Mouse (Mus musculus) heart, embryonic 10.5 days (tissue): ENCODE data around the gene Erg. TPM values are rescaled to one million over a fixed set of nuclear protein-coding genes. Genes with fewer than 3 reads are reported as not detected.

Experiments
- DNase-seq: peaks from one replicate; pipeline ENCODE4 v3.0.0-alpha.2; 2017; ENCODE audit warnings: low spot score
- H3K27ac ChIP-seq: fragments of 300-500 bp; sonication (generic); 2 replicates; pipeline ENCODE4 v1.5.1; 2016; ENCODE audit warnings: mild to moderate bottlenecking
- H3K27me3 ChIP-seq: fragments of 300-500 bp; sonication (generic); 2 replicates; pipeline ENCODE4 v1.6.1; 2016; ENCODE audit warnings: mild to moderate bottlenecking; ENCODE audit not compliant: poor library complexity, insufficient read depth, severe bottlenecking
- H3K36me3 ChIP-seq: fragments of 300-500 bp; sonication (generic); 2 replicates; pipeline ENCODE4 v1.6.1; 2016; ENCODE audit warnings: mild to moderate bottlenecking, moderate library complexity
- H3K4me1 ChIP-seq: fragments of 300-500 bp; sonication (generic); 2 replicates; pipeline ENCODE4 v1.6.1; 2016; ENCODE audit warnings: mild to moderate bottlenecking
- H3K4me3 ChIP-seq: fragments of 300-500 bp; sonication (generic); 2 replicates; pipeline ENCODE4 v1.5.1; 2016; ENCODE audit warnings: mild to moderate bottlenecking, moderate library complexity
- H3K9me3 ChIP-seq: fragments of 300-500 bp; sonication (generic); 2 replicates; pipeline ENCODE4 v1.6.1; 2016; ENCODE audit warnings: mild to moderate bottlenecking, moderate library complexity
- WGBS: fragments of 180-500 bp; shearing (Covaris S2); methylation state at CpG from one replicate; pipeline ENCODE4 v1.1.7; 2016; 5-methylcytosine and 5-hydroxymethylcytosine counted together
- polyA plus RNA-seq: library from polyadenylated mRNA; unstranded; fragments of >200 nt; fragmentation: Nextera tagmentation; extraction: Ambion mirVana; gene quantifications from 2 replicates; pipeline ENCODE4 v1.2.1, GENCODE M21; 2016

Erg gene
- polyA plus RNA-seq, result 4.7 and 5.9 TPM in 2 replicates

DNA sequence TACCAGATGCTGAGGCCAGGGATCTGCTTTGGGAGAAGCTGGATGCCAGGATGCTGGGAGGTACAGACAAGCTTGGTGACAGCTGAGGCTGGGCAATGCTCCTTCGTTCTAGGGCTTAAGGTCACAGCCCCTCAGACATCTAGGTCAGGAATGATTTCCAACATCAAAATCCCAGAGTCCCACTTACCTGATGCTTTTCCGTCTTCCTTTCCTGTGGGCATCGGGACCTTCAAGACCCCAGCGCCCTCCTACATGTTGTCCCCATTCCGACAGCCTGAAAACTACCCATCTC is at the start of gene Erg:
Erg (minus strand) TSS at position 283 of the 292 bp plus-strand sequence.
- WGBS, result 16% methylated on average over 5 of the region's 5 CpGs
- DNase-seq, result no peak
- peak within 1 kb of the TSS; percentile 62; the same call in 1 of the 2 replicates for H3K27ac ChIP-seq
- H3K27me3 ChIP-seq, result peaks cover 78% of the 10 kb centered on the region
- no peaks in the 10 kb centered on the region for H3K9me3 ChIP-seq
- peak within 1 kb of the TSS; percentile 62 for H3K4me3 ChIP-seq
- H3K36me3 ChIP-seq, result no peaks in the 10 kb centered on the region
- H3K4me1 ChIP-seq, result peaks cover 16% of the 10 kb centered on the region

GRCm38 (mm10) chr16:95631816-95632215 is 45.4 kb upstream of the Erg start:
- DNase-seq, result no peak
- Histone ChIP-seq H3K36me3 (no peaks in the 10 kb centered on the region), H3K4me3 (no peak overlapping the region), H3K4me1 (0 out of 2 replicates have a peak, but pooled peaks cover 3% of the 10 kb centered on the region), H3K27me3 (no peaks in the 10 kb centered on the region), H3K27ac (no peak overlapping the region), H3K9me3 (no peaks in the 10 kb centered on the region)
- 80% methylated on average over 10 of the region's 10 CpGs for WGBS

DNA sequence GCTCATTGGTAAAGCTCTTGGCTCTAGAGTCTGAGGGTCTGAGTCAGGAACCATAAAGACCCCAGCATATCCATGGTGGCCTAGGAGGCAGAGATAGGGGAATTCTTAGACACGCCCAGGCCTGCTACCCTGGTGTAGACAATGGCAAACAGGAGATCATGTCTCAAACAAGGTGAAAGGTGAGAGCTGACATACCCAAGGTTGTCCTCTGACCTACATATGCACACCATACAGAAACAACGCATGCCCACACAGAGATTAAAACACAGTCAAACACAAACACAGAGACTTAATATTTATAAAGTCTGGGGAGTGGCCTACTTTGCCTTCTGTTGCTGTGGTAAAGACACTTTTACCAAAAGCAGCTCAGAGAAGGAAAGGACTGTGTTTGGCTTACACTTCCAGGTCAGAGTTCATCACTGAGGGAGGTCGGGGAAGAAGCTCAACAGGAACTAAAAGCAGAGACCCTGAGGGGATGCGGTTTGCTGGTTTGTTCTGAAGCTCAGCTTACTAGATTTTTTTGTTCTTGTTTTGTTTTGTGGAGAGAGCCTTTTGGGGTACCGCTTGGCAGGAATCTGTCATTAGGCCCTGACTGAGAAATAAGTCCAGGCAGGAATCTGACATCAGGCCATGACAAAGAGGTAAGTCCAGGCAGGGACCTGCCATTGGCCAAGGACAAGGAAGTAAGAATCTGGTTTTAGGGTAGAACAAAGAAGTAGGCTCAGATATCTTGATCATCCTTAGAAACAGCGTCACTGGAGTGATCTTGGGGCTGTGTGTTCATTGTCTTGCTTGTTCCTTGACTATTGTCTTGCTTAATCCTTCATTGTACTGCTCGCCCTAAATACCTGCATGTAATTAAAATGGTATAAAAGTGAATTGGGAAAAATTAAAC is 37.7 kb upstream of the Erg start:
- Histone ChIP-seq H3K9me3 (no peaks in the 10 kb centered on the region), H3K4me1 (0 out of 2 replicates have a peak, but pooled peaks cover 7% of the 10 kb centered on the region), H3K4me3 (no peak overlapping the region), H3K27ac (no peak overlapping the region), H3K36me3 (no peaks in the 10 kb centered on the region), H3K27me3 (no peaks in the 10 kb centered on the region)
- DNase-seq, result no peak
- WGBS, result 75% methylated on average over 7 of the region's 7 CpGs

- Histone ChIP-seq H3K27me3 (0 out of 2 replicates have a peak, but pooled peaks cover 7% of the 10 kb centered on the region), H3K36me3 (no peaks in the 10 kb centered on the region), H3K4me1 (0 out of 2 replicates have a peak, but pooled peaks cover 9% of the 10 kb centered on the region), H3K9me3 (no peaks in the 10 kb centered on the region), H3K27ac (no peak overlapping the region), H3K4me3 (no peak overlapping the region)
- WGBS, result 74% methylated on average over 4 of the region's 4 CpGs
- no peak for DNase-seq
Measured at GRCm38 (mm10) chr16:95623056-95623455, 36.7 kb upstream of the Erg start.

DNA sequence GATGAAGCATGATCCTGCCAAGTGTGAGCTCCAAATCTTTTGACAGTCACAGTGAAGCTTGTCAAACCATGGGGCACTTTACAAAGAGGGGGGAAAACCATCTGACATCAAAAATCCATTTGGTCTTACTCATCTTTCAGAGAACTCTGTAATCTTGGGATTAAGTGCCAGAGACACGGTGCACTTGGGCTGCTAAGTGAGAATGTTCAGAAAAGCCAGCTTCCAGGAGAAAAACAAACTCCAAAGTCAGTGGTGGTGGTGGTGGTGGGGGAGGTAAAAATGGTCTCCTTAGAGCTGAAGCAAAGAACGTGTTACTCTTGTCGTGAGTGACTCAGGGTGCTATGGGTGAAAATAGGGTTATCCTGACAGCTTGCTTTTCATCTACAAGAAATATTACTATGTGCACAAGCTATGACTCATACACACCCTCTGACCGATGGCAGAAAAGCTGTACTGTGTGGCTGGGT is 33.5 kb upstream of the Erg start:
- H3K9me3 ChIP-seq, result no peaks in the 10 kb centered on the region
- DNase-seq, result no peak
- 71% methylated on average over 4 of the region's 4 CpGs for WGBS

DNA sequence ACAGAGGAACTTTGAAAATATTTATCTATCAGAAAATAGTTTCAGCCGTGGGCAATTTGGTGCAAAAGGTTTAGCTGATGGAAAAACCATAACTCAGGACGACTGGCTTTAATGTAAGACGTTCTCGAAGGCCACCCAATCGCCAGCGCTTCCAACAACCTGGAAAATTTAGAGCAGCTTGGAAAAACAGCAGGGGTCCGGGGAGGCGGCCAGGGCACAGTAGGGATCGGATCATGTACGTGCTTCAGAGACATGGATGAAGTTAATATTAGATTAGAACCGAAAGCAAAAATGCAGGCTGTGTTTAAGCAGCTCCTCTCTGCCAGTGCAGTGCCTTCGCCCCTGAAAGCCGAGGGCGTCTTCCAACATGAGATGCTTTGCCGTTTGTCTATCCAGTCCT is 31.8 kb upstream of the Erg start:
- DNase-seq, result no peak

More for the DNA sequence above, 33.5 kb upstream of the Erg start:
- Histone ChIP-seq H3K4me3 (no peak overlapping the region), H3K36me3 (no peaks in the 10 kb centered on the region), H3K27ac (no peak overlapping the region), H3K27me3 (0 out of 2 replicates have a peak, but pooled peaks cover 7% of the 10 kb centered on the region), H3K4me1 (0 out of 2 replicates have a peak, but pooled peaks cover 13% of the 10 kb centered on the region)

GRCm38 (mm10) chr16:95617720-95618119 is 31.3 kb upstream of the Erg start:
- no peak overlapping the region for H3K4me3 ChIP-seq
- DNase-seq, result no peak
- H3K27me3 ChIP-seq, result 0 out of 2 replicates have a peak, but pooled peaks cover 7% of the 10 kb centered on the region
- no peaks in the 10 kb centered on the region for H3K9me3 ChIP-seq
- 27% methylated on average over 6 of the region's 6 CpGs for WGBS
- no peak overlapping the region for H3K27ac ChIP-seq
- 0 out of 2 replicates have a peak, but pooled peaks cover 14% of the 10 kb centered on the region for H3K4me1 ChIP-seq
- H3K36me3 ChIP-seq, result no peaks in the 10 kb centered on the region

More for the DNA sequence above, 31.8 kb upstream of the Erg start:
- no peak overlapping the region for H3K27ac ChIP-seq
- no peak overlapping the region for H3K4me3 ChIP-seq
- H3K27me3 ChIP-seq, result 0 out of 2 replicates have a peak, but pooled peaks cover 7% of the 10 kb centered on the region
- no peaks in the 10 kb centered on the region for H3K9me3 ChIP-seq
- WGBS, result 63% methylated on average over 15 of the region's 15 CpGs
- no peaks in the 10 kb centered on the region for H3K36me3 ChIP-seq
- H3K4me1 ChIP-seq, result 0 out of 2 replicates have a peak, but pooled peaks cover 17% of the 10 kb centered on the region

GRCm38 (mm10) chr16:95615579-95615978 is 29.2 kb upstream of the Erg start:
- no peaks in the 10 kb centered on the region for H3K9me3 ChIP-seq
- no peak for DNase-seq

DNA sequence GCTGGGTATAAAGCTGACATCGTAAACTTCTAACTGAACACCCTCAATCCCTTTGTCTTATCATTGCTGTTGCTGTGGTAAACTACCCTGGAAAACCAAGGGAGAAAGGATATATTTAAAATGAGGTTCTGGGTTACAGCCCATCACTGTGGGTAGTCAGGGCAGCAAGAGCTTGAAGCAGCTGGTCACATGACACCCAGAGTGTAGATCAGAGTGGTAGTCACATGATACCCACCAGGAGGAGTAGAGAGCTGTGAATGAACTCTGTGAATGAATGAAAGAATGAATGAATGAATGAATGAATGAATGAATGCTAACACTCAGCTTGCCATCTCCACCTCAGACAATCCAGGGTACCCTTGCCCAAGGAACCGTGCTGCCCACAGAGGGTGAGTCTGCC is 28.1 kb upstream of the Erg start:
- 0 out of 2 replicates have a peak, but pooled peaks cover 7% of the 10 kb centered on the region for H3K27me3 ChIP-seq
- H3K4me3 ChIP-seq, result no peak overlapping the region
- DNase-seq, result no peak
- no peaks in the 10 kb centered on the region for H3K9me3 ChIP-seq
- H3K4me1 ChIP-seq, result 0 out of 2 replicates have a peak, but pooled peaks cover 10% of the 10 kb centered on the region
- 90% methylated on average over 2 of the region's 2 CpGs for WGBS
- H3K36me3 ChIP-seq, result no peaks in the 10 kb centered on the region
- H3K27ac ChIP-seq, result no peak overlapping the region

More at GRCm38 (mm10) chr16:95615579-95615978, 29.2 kb upstream of the Erg start:
- no peak overlapping the region for H3K4me3 ChIP-seq
- H3K4me1 ChIP-seq, result 0 out of 2 replicates have a peak, but pooled peaks cover 10% of the 10 kb centered on the region
- H3K27ac ChIP-seq, result no peak overlapping the region
- 0 out of 2 replicates have a peak, but pooled peaks cover 7% of the 10 kb centered on the region for H3K27me3 ChIP-seq
- no peaks in the 10 kb centered on the region for H3K36me3 ChIP-seq
- 33% methylated on average over 6 of the region's 6 CpGs for WGBS

DNA sequence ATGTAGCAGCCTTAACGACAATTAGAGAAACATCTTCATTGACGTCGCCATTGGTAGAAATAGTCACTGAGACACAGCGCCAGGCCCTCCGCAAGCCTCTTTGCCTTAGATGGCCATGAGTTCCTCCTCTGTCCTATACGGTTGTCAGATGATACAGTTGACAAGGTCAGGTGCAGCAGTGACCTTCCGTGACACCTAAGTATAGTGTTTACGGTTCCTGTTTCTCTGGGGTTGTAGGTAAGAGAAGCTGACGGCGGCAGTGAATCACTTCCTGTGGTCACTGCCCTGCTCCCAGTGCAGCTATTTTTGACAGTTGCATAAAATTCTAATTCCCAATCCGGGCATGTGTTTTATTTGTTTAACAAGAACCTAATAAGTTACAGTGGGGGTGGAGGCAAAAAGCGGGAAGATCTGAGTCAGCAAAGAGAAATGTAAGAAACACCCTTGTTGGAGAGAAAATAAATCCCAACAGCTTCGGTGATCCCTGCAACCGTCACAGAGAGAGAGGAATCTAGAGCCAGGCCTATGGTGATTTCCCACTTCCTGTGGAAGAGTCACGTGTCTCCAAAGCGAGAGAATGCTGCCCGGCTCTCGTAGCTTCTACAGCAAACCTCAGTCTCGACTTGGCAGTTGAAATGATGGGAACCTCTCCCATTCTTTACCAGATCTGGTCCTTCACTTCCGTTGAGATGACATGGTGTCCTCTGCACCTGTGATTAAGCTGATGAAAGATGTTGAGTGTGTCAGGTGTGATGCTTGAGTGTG is 25.8 kb upstream of the Erg start:
- no peak for DNase-seq
- WGBS, result 74% methylated on average over 20 of the region's 20 CpGs
- Histone ChIP-seq H3K9me3 (no peaks in the 10 kb centered on the region), H3K36me3 (no peaks in the 10 kb centered on the region), H3K4me1 (0 out of 2 replicates have a peak, but pooled peaks cover 7% of the 10 kb centered on the region), H3K4me3 (no peak overlapping the region), H3K27ac (no peak overlapping the region), H3K27me3 (no peaks in the 10 kb centered on the region)

- DNase-seq, result no peak
- no peaks in the 10 kb centered on the region for H3K4me1 ChIP-seq
- no peak overlapping the region for H3K27ac ChIP-seq
- no peaks in the 10 kb centered on the region for H3K27me3 ChIP-seq
- no peaks in the 10 kb centered on the region for H3K9me3 ChIP-seq
- WGBS, result 66% methylated on average over 7 of the region's 7 CpGs
- H3K36me3 ChIP-seq, result no peaks in the 10 kb centered on the region
- no peak overlapping the region for H3K4me3 ChIP-seq
Measured at GRCm38 (mm10) chr16:95608624-95609023, 22.2 kb upstream of the Erg start.

- 23% methylated on average over 7 of the region's 7 CpGs for WGBS
Measured at GRCm38 (mm10) chr16:95605304-95605703, 18.9 kb upstream of the Erg start.

More at GRCm38 (mm10) chr16:95605304-95605703, 18.9 kb upstream of the Erg start:
- H3K4me3 ChIP-seq, result no peak overlapping the region
- no peak overlapping the region for H3K27ac ChIP-seq
- peaks cover 3% of the 10 kb centered on the region; the same call in 1 of the 2 replicates for H3K4me1 ChIP-seq
- no peaks in the 10 kb centered on the region for H3K27me3 ChIP-seq
- H3K36me3 ChIP-seq, result no peaks in the 10 kb centered on the region
- no peaks in the 10 kb centered on the region for H3K9me3 ChIP-seq
- DNase-seq, result peak; percentile 84
